19 mouse cellular contexts compared by ENCODE assay signal in the genomic region with DNA sequence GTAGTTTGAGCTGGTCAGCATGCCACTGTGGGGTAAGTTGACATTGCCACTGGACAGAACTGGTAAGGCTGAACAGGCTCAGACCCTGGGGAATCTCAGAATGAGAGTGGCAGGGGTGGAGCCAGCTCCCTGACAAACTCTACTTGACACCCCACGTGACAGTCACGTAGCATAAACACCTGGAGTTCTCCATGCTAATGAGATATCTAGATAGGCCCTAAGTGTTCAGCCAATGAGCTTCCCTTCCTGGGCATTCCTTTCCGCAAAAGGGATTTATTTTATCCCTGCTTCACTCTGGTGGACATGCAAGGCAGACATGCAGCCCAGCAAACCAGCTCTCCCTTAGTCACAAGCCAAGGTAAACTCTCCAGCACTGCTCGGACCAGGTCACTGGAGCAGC. TPM values are rescaled to one million over a fixed set of nuclear protein-coding genes. Genes with fewer than 3 reads are reported as not detected.
DNase-seq lines count a peak whose midpoint lies in the region; ATAC-seq and TF ChIP-seq lines count a peak whose summit lies in the region.
"Had no signal": no experiment of that assay in that cellular context is flagged by ENCODE, and none has a peak within 500 bp of the region (broad histone marks: within the 10 kb centered on the region; RNA-seq: fewer than 3 reads in every experiment).

No protein-coding gene starts in this region.

- no peaks in the 10 kb centered on the region for H3K36me3 ChIP-seq in heart, postnatal 0 days (replicated peaks; ENCODE audit: control insufficient read depth, insufficient read depth, low read length)
- no peaks in the 10 kb centered on the region for H3K36me3 ChIP-seq in heart, embryonic 10.5 days
- H3K36me3 ChIP-seq in kidney, embryonic 14.5 days (ENCODE audit: control insufficient read depth, insufficient read depth, low read length), result no peaks in the 10 kb centered on the region
- H3K36me3 ChIP-seq: embryonic facial prominence, embryonic 13.5 days; forebrain, embryonic 12.5 days; hindbrain, embryonic 12.5 days had no signal

- H3K27ac ChIP-seq in heart, postnatal 0 days (ENCODE audit: low read depth), result no peak overlapping the region
- H3K27ac ChIP-seq in heart, embryonic 10.5 days, result no peak overlapping the region
- no peak overlapping the region for H3K27ac ChIP-seq in kidney, embryonic 14.5 days (ENCODE audit: low read depth, low read length)
- H3K27ac ChIP-seq: embryonic facial prominence, embryonic 13.5 days; forebrain, embryonic 12.5 days; hindbrain, embryonic 12.5 days had no signal

- no peaks in the 10 kb centered on the region for H3K9me3 ChIP-seq in heart, postnatal 0 days (replicated peaks; ENCODE audit: control insufficient read depth, low read length)
- no peaks in the 10 kb centered on the region for H3K9me3 ChIP-seq in heart, embryonic 10.5 days
- H3K9me3 ChIP-seq in kidney, embryonic 14.5 days (ENCODE audit: control insufficient read depth, low read length), result no peaks in the 10 kb centered on the region
- H3K9me3 ChIP-seq: embryonic facial prominence, embryonic 13.5 days; forebrain, embryonic 12.5 days; hindbrain, embryonic 12.5 days had no signal

- no peak for DNase-seq in heart, postnatal 0 days (ENCODE audit: low spot score)
- no peak for DNase-seq in heart, embryonic 10.5 days (ENCODE audit: low spot score)
- DNase-seq in kidney, adult 9 months, result peak; percentile 6
- DNase-seq in lung, postnatal 10 days, result peak; percentile 27
- no peak for DNase-seq in lung, postnatal 14 days
- DNase-seq: adrenal gland, adult 2 months; adrenal gland, postnatal 25 days; cerebellum, adult 18-20 months; cerebellum, adult 9-11 months; cerebellum, postnatal 36 days; gastrocnemius, postnatal 10 days; heart, postnatal 10 days; heart, postnatal 4 days had no signal

- peaks cover 4% of the 10 kb centered on the region; the same call in 1 of the 2 replicates for H3K4me1 ChIP-seq in heart, postnatal 0 days (ENCODE audit: control insufficient read depth, insufficient read depth)
- H3K4me1 ChIP-seq in heart, embryonic 10.5 days, result peaks cover 19% of the 10 kb centered on the region
- H3K4me1 ChIP-seq in kidney, embryonic 14.5 days (ENCODE audit: control insufficient read depth, insufficient read depth, low read length), result no peaks in the 10 kb centered on the region
- H3K4me1 ChIP-seq: hindbrain, embryonic 12.5 days had no signal

- no peak overlapping the region for H3K4me2 ChIP-seq in heart, postnatal 0 days (ENCODE audit: low read depth, low read length)
- H3K4me2 ChIP-seq in kidney, embryonic 14.5 days (replicated peaks; ENCODE audit: low read depth, low read length), result no peak overlapping the region
- H3K4me2 ChIP-seq: embryonic facial prominence, embryonic 13.5 days; forebrain, embryonic 12.5 days; hindbrain, embryonic 12.5 days had no signal

- H3K27me3 ChIP-seq in heart, postnatal 0 days (ENCODE audit: control insufficient read depth, insufficient read depth, low read length), result no peaks in the 10 kb centered on the region
- no peaks in the 10 kb centered on the region for H3K27me3 ChIP-seq in heart, embryonic 10.5 days (ENCODE audit: insufficient read depth, poor library complexity, severe bottlenecking)
- H3K27me3 ChIP-seq in kidney, embryonic 14.5 days (ENCODE audit: control insufficient read depth, insufficient read depth, low read length), result no peaks in the 10 kb centered on the region
- H3K27me3 ChIP-seq: embryonic facial prominence, embryonic 13.5 days; forebrain, embryonic 12.5 days; hindbrain, embryonic 12.5 days had no signal

- 28% methylated on average over 4 of the region's 4 CpGs for WGBS in heart, postnatal 0 days
- WGBS in heart, embryonic 10.5 days, result 29% methylated on average over 4 of the region's 4 CpGs
- 59% methylated on average over 4 of the region's 4 CpGs for WGBS in kidney, embryonic 14.5 days

- TF ChIP-seq CTCF in heart, postnatal 0 days (IDR thresholded peaks at IDR 0.05; ENCODE audit: low read depth), result no peak

- peak; percentile 33; the same call in 1 of the 2 replicates for ATAC-seq in heart, postnatal 0 days (ENCODE audit: insufficient read depth, low read depth)
- ATAC-seq in kidney, embryonic 14.5 days (ENCODE audit: low FRiP score, low TSS enrichment), result no peak
- ATAC-seq: forebrain, embryonic 16.5 days; hindbrain, embryonic 16.5 days had no signal

- no peak overlapping the region for H3K4me3 ChIP-seq in heart, postnatal 0 days (ENCODE audit: low read depth, low read length)
- no peak overlapping the region for H3K4me3 ChIP-seq in heart, embryonic 10.5 days
- no peak overlapping the region for H3K4me3 ChIP-seq in kidney, embryonic 14.5 days (ENCODE audit: low read length)
- H3K4me3 ChIP-seq: embryonic facial prominence, embryonic 13.5 days; forebrain, embryonic 12.5 days; hindbrain, embryonic 12.5 days had no signal

- TF ChIP-seq EP300 in heart, postnatal 0 days (IDR thresholded peaks at IDR 0.05; ENCODE audit: low read depth), result no peak

- no peak overlapping the region for H3K9ac ChIP-seq in heart, postnatal 0 days (replicated peaks; ENCODE audit: low read depth, low read length)
- no peak overlapping the region for H3K9ac ChIP-seq in kidney, embryonic 14.5 days (ENCODE audit: low read depth, low read length)
- H3K9ac ChIP-seq: embryonic facial prominence, embryonic 13.5 days; forebrain, embryonic 12.5 days; hindbrain, embryonic 12.5 days had no signal

RNA-seq across cellular contexts. Expression of a gene that starts 16.0 kb away (rescaled TPM):
- 1.0 and 2.8 TPM in 2 replicates for total RNA-seq in heart, postnatal 0 days (2014; rRNA removed; ENCODE audit: low replicate concordance)
- polyA plus RNA-seq in heart, postnatal 0 days (2015; fragmentation: Nextera tagmentation; extraction: Ambion mirVana), result 0.97 and 1.4 TPM in 2 replicates
- 1.2 and 1.8 TPM in 2 replicates for polyA plus RNA-seq in heart, embryonic 10.5 days (2016; fragmentation: Nextera tagmentation; extraction: Ambion mirVana)
- not detected in 2 replicates for polyA plus RNA-seq in kidney, embryonic 14.5 days (2014; fragmentation: Nextera tagmentation; extraction: Ambion mirVana)
- total RNA-seq: adrenal gland, adult 2 months; adrenal gland, postnatal 25 days had no signal

Comparison
In these comparisons a context has a peak if more than half of its experiments do, and no peak if none do; other contexts are left out.
1. DNase-seq: peak in kidney, adult 9 months (single experiment) and lung, postnatal 10 days (single experiment); none in heart, postnatal 0 days (single experiment), heart, embryonic 10.5 days (single experiment) and lung, postnatal 14 days (single experiment).